Mouse (Mus musculus): ENCODE results near the gene Slc4a2. TPM values are rescaled to one million over a fixed set of nuclear protein-coding genes. Genes with fewer than 3 reads are reported as not detected.

Gene Slc4a2
- total RNA-seq, 1 experiment from 2014 or later = 24.3 TPM

GRCm38 (mm10) chr5:24445428-24446080 is 21.9 kb downstream of the Slc4a2 start:
- no peak for ATAC-seq (replicated peaks in 1 of 2; ENCODE audit: insufficient read depth in 1 of 2, low FRiP score in 2 of 2, low TSS enrichment in 1 of 2, low read depth in 1 of 2, poor library complexity in 2 of 2, severe bottlenecking in 2 of 2)

GRCm38 (mm10) chr5:24446630-24447029 is 23.0 kb downstream of the Slc4a2 start:
- ATAC-seq (replicated peaks in 1 of 2; ENCODE audit: insufficient read depth in 1 of 2, low FRiP score in 2 of 2, low TSS enrichment in 1 of 2, low read depth in 1 of 2, poor library complexity in 2 of 2, severe bottlenecking in 2 of 2) = no peak

- peak; percentile 52 to 67 for ATAC-seq (replicated peaks in 1 of 2; ENCODE audit: insufficient read depth in 1 of 2, low FRiP score in 2 of 2, low TSS enrichment in 1 of 2, low read depth in 1 of 2, poor library complexity in 2 of 2, severe bottlenecking in 2 of 2)
Measured at GRCm38 (mm10) chr5:24447624-24448298, 24.1 kb downstream of the Slc4a2 start, which contains the start of gene Tmub1. Gene Tmub1, minus strand, starts transcription at chr5:24447854.

- ATAC-seq (replicated peaks in 1 of 2; ENCODE audit: insufficient read depth in 1 of 2, low FRiP score in 2 of 2, low TSS enrichment in 1 of 2, low read depth in 1 of 2, poor library complexity in 2 of 2, severe bottlenecking in 2 of 2) = peak; percentile 72 to 81
Measured at GRCm38 (mm10) chr5:24451264-24452029, 27.8 kb downstream of the Slc4a2 start.

GRCm38 (mm10) chr5:24452030-24452690 is 28.5 kb downstream of the Slc4a2 start, which contains the start of gene Agap3:
Gene Agap3, plus strand, starts transcription at chr5:24452177.
- ATAC-seq (replicated peaks in 1 of 2; ENCODE audit: insufficient read depth in 1 of 2, low FRiP score in 2 of 2, low TSS enrichment in 1 of 2, low read depth in 1 of 2, poor library complexity in 2 of 2, severe bottlenecking in 2 of 2) = no peak

GRCm38 (mm10) chr5:24452691-24453233 is 29.1 kb downstream of the Slc4a2 start:
- ATAC-seq (replicated peaks in 1 of 2; ENCODE audit: insufficient read depth in 1 of 2, low FRiP score in 2 of 2, low TSS enrichment in 1 of 2, low read depth in 1 of 2, poor library complexity in 2 of 2, severe bottlenecking in 2 of 2) = peak; percentile 18 to 23; a peak in 2 of 4 replicates

GRCm38 (mm10) chr5:24453283-24453984 is 29.8 kb downstream of the Slc4a2 start:
- no peak for ATAC-seq (replicated peaks in 1 of 2; ENCODE audit: insufficient read depth in 1 of 2, low FRiP score in 2 of 2, low TSS enrichment in 1 of 2, low read depth in 1 of 2, poor library complexity in 2 of 2, severe bottlenecking in 2 of 2)

- ATAC-seq (replicated peaks in 1 of 2; ENCODE audit: insufficient read depth in 1 of 2, low FRiP score in 2 of 2, low TSS enrichment in 1 of 2, low read depth in 1 of 2, poor library complexity in 2 of 2, severe bottlenecking in 2 of 2) = no peak
Measured at GRCm38 (mm10) chr5:24453985-24454303, 30.3 kb downstream of the Slc4a2 start.

- ATAC-seq (replicated peaks in 1 of 2; ENCODE audit: insufficient read depth in 1 of 2, low FRiP score in 2 of 2, low TSS enrichment in 1 of 2, low read depth in 1 of 2, poor library complexity in 2 of 2, severe bottlenecking in 2 of 2) = no peak
Measured at GRCm38 (mm10) chr5:24455076-24455475, 31.4 kb downstream of the Slc4a2 start.

GRCm38 (mm10) chr5:24455613-24456012 is 32.0 kb downstream of the Slc4a2 start:
- no peak for ATAC-seq (replicated peaks in 1 of 2; ENCODE audit: insufficient read depth in 1 of 2, low FRiP score in 2 of 2, low TSS enrichment in 1 of 2, low read depth in 1 of 2, poor library complexity in 2 of 2, severe bottlenecking in 2 of 2)

GRCm38 (mm10) chr5:24466762-24467161 is 43.1 kb downstream of the Slc4a2 start:
- ATAC-seq (replicated peaks in 1 of 2; ENCODE audit: insufficient read depth in 1 of 2, low FRiP score in 2 of 2, low TSS enrichment in 1 of 2, low read depth in 1 of 2, poor library complexity in 2 of 2, severe bottlenecking in 2 of 2) = no peak

GRCm38 (mm10) chr5:24470600-24470999 is 47.0 kb downstream of the Slc4a2 start:
- peak; percentile 67 to 68; a peak in 3 of 4 replicates for ATAC-seq (replicated peaks in 1 of 2; ENCODE audit: insufficient read depth in 1 of 2, low FRiP score in 2 of 2, low TSS enrichment in 1 of 2, low read depth in 1 of 2, poor library complexity in 2 of 2, severe bottlenecking in 2 of 2)

- no peak for ATAC-seq (replicated peaks in 1 of 2; ENCODE audit: insufficient read depth in 1 of 2, low FRiP score in 2 of 2, low TSS enrichment in 1 of 2, low read depth in 1 of 2, poor library complexity in 2 of 2, severe bottlenecking in 2 of 2)
Measured at GRCm38 (mm10) chr5:24472884-24473619, 49.4 kb downstream of the Slc4a2 start.

- ATAC-seq (replicated peaks in 1 of 2; ENCODE audit: insufficient read depth in 1 of 2, low FRiP score in 2 of 2, low TSS enrichment in 1 of 2, low read depth in 1 of 2, poor library complexity in 2 of 2, severe bottlenecking in 2 of 2) = no peak
Measured at GRCm38 (mm10) chr5:24474025-24474722, 50.5 kb downstream of the Slc4a2 start.

- ATAC-seq (replicated peaks in 1 of 2; ENCODE audit: insufficient read depth in 1 of 2, low FRiP score in 2 of 2, low TSS enrichment in 1 of 2, low read depth in 1 of 2, poor library complexity in 2 of 2, severe bottlenecking in 2 of 2) = peak in 1 of 2 experiments; percentile 51; a peak in 2 of 4 replicates
Measured at GRCm38 (mm10) chr5:24474723-24475261, 51.2 kb downstream of the Slc4a2 start.

Data from hematopoietic stem cell, adult 5-6 weeks (primary cell).